Mouse (Mus musculus): Measurements from ENCODE around the gene Slmap. TPM values are rescaled to one million over a fixed set of nuclear protein-coding genes. Genes with fewer than 3 reads are reported as not detected.

The Slmap gene
- polyA plus RNA-seq, 1 experiment from 2014 or later: 24.7 TPM

GRCm38 (mm10) chr14:26467974-26468373 is 66.8 kb downstream of the Slmap start:
- Histone ChIP-seq H3K36me3 (ENCODE audit: control insufficient read depth, insufficient read depth, low read length) (no peaks in the 10 kb centered on the region), H3K9me3 (ENCODE audit: control insufficient read depth, low read length) (no peaks in the 10 kb centered on the region), H3K4me1 (ENCODE audit: control insufficient read depth, insufficient read depth, low read length) (no peaks in the 10 kb centered on the region), H3K9ac (ENCODE audit: low read length) (no peak overlapping the region), H3K27ac (ENCODE audit: low read depth, low read length) (no peak overlapping the region), H3K4me3 (ENCODE audit: low read depth, low read length) (no peak overlapping the region), H3K4me2 (ENCODE audit: low read depth) (no peak overlapping the region), H3K27me3 (ENCODE audit: control insufficient read depth, insufficient read depth, low read length) (no peaks in the 10 kb centered on the region)
- ATAC-seq (ENCODE audit: insufficient read depth, low FRiP score, low TSS enrichment) (no peak), DNase-seq (ENCODE audit: low spot score) (no peak)
- WGBS: 93% methylated on average over 4 of the region's 4 CpGs

GRCm38 (mm10) chr14:26466544-26467125 is 68.1 kb downstream of the Slmap start:
- no peak overlapping the region for H3K4me3 ChIP-seq (ENCODE audit: low read depth, low read length)
- H3K27ac ChIP-seq (ENCODE audit: low read depth, low read length): no peak overlapping the region
- H3K36me3 ChIP-seq (ENCODE audit: control insufficient read depth, insufficient read depth, low read length): no peaks in the 10 kb centered on the region
- 86% methylated on average over 5 of the region's 5 CpGs for WGBS
- H3K4me1 ChIP-seq (ENCODE audit: control insufficient read depth, insufficient read depth, low read length): no peaks in the 10 kb centered on the region
- H3K4me2 ChIP-seq (ENCODE audit: low read depth): no peak overlapping the region
- ATAC-seq (ENCODE audit: insufficient read depth, low FRiP score, low TSS enrichment) (no peak), DNase-seq (ENCODE audit: low spot score) (no peak)
- no peaks in the 10 kb centered on the region for H3K27me3 ChIP-seq (ENCODE audit: control insufficient read depth, insufficient read depth, low read length)
- H3K9ac ChIP-seq (ENCODE audit: low read length): no peak overlapping the region
- H3K9me3 ChIP-seq (ENCODE audit: control insufficient read depth, low read length): no peaks in the 10 kb centered on the region

- H3K4me1 ChIP-seq (ENCODE audit: control insufficient read depth, insufficient read depth, low read length): no peaks in the 10 kb centered on the region
- H3K4me2 ChIP-seq (ENCODE audit: low read depth): no peak overlapping the region
- H3K4me3 ChIP-seq (ENCODE audit: low read depth, low read length): no peak overlapping the region
- no peaks in the 10 kb centered on the region for H3K9me3 ChIP-seq (ENCODE audit: control insufficient read depth, low read length)
- no peaks in the 10 kb centered on the region for H3K27me3 ChIP-seq (ENCODE audit: control insufficient read depth, insufficient read depth, low read length)
- H3K9ac ChIP-seq (ENCODE audit: low read length): no peak overlapping the region
- 90% methylated on average over 6 of the region's 6 CpGs for WGBS
- H3K27ac ChIP-seq (ENCODE audit: low read depth, low read length): no peak overlapping the region
- ATAC-seq (ENCODE audit: insufficient read depth, low FRiP score, low TSS enrichment) (no peak), DNase-seq (ENCODE audit: low spot score) (no peak)
- no peaks in the 10 kb centered on the region for H3K36me3 ChIP-seq (ENCODE audit: control insufficient read depth, insufficient read depth, low read length)
Measured at GRCm38 (mm10) chr14:26465898-26466297, 68.8 kb downstream of the Slmap start.

- Histone ChIP-seq H3K9me3 (ENCODE audit: control insufficient read depth, low read length) (no peaks in the 10 kb centered on the region), H3K27me3 (ENCODE audit: control insufficient read depth, insufficient read depth, low read length) (no peaks in the 10 kb centered on the region), H3K27ac (ENCODE audit: low read depth, low read length) (no peak overlapping the region), H3K4me3 (ENCODE audit: low read depth, low read length) (no peak overlapping the region), H3K9ac (ENCODE audit: low read length) (no peak overlapping the region), H3K4me1 (ENCODE audit: control insufficient read depth, insufficient read depth, low read length) (no peaks in the 10 kb centered on the region), H3K4me2 (ENCODE audit: low read depth) (no peak overlapping the region), H3K36me3 (ENCODE audit: control insufficient read depth, insufficient read depth, low read length) (no peaks in the 10 kb centered on the region)
- no peak for ATAC-seq (ENCODE audit: insufficient read depth, low FRiP score, low TSS enrichment)
- no peak for DNase-seq (ENCODE audit: low spot score)
Measured at GRCm38 (mm10) chr14:26459516-26459915, 75.2 kb downstream of the Slmap start.

GRCm38 (mm10) chr14:26454851-26455250 is 79.9 kb downstream of the Slmap start:
- Histone ChIP-seq H3K9ac (ENCODE audit: low read length) (no peak overlapping the region), H3K4me3 (ENCODE audit: low read depth, low read length) (no peak overlapping the region), H3K27ac (ENCODE audit: low read depth, low read length) (no peak overlapping the region), H3K27me3 (ENCODE audit: control insufficient read depth, insufficient read depth, low read length) (no peaks in the 10 kb centered on the region), H3K4me1 (ENCODE audit: control insufficient read depth, insufficient read depth, low read length) (no peaks in the 10 kb centered on the region; the same call in 1 of the 2 replicates), H3K9me3 (ENCODE audit: control insufficient read depth, low read length) (no peaks in the 10 kb centered on the region), H3K36me3 (ENCODE audit: control insufficient read depth, insufficient read depth, low read length) (no peaks in the 10 kb centered on the region), H3K4me2 (ENCODE audit: low read depth) (no peak overlapping the region)
- WGBS: 71% methylated on average over 16 of the region's 16 CpGs
- no peak for ATAC-seq (ENCODE audit: insufficient read depth, low FRiP score, low TSS enrichment)
- peak; percentile 14 for DNase-seq (ENCODE audit: low spot score)

- DNase-seq (ENCODE audit: low spot score) (peak; percentile 11), ATAC-seq (ENCODE audit: insufficient read depth, low FRiP score, low TSS enrichment) (no peak)
- Histone ChIP-seq H3K4me3 (ENCODE audit: low read depth, low read length) (no peak overlapping the region), H3K27ac (ENCODE audit: low read depth, low read length) (no peak overlapping the region), H3K9me3 (ENCODE audit: control insufficient read depth, low read length) (no peaks in the 10 kb centered on the region), H3K9ac (ENCODE audit: low read length) (no peak overlapping the region), H3K4me2 (ENCODE audit: low read depth) (no peak overlapping the region), H3K36me3 (ENCODE audit: control insufficient read depth, insufficient read depth, low read length) (no peaks in the 10 kb centered on the region), H3K4me1 (ENCODE audit: control insufficient read depth, insufficient read depth, low read length) (no peaks in the 10 kb centered on the region; the same call in 1 of the 2 replicates), H3K27me3 (ENCODE audit: control insufficient read depth, insufficient read depth, low read length) (no peaks in the 10 kb centered on the region)
- WGBS: 28% methylated on average over 16 of the region's 16 CpGs
Measured at GRCm38 (mm10) chr14:26450036-26450800, 84.5 kb downstream of the Slmap start.

GRCm38 (mm10) chr14:26448581-26448980 is 86.2 kb downstream of the Slmap start:
- H3K4me2 ChIP-seq (ENCODE audit: low read depth): no peak overlapping the region
- WGBS: 86% methylated on average over 4 of the region's 4 CpGs
- H3K9ac ChIP-seq (ENCODE audit: low read length): no peak overlapping the region
- no peaks in the 10 kb centered on the region; the same call in 1 of the 2 replicates for H3K4me1 ChIP-seq (ENCODE audit: control insufficient read depth, insufficient read depth, low read length)
- no peaks in the 10 kb centered on the region for H3K36me3 ChIP-seq (ENCODE audit: control insufficient read depth, insufficient read depth, low read length)
- DNase-seq (ENCODE audit: low spot score) (no peak), ATAC-seq (ENCODE audit: insufficient read depth, low FRiP score, low TSS enrichment) (no peak)
- H3K27ac ChIP-seq (ENCODE audit: low read depth, low read length): no peak overlapping the region
- no peak overlapping the region for H3K4me3 ChIP-seq (ENCODE audit: low read depth, low read length)
- H3K9me3 ChIP-seq (ENCODE audit: control insufficient read depth, low read length): no peaks in the 10 kb centered on the region
- H3K27me3 ChIP-seq (ENCODE audit: control insufficient read depth, insufficient read depth, low read length): no peaks in the 10 kb centered on the region

- WGBS: 91% methylated on average over 2 of the region's 2 CpGs
- Histone ChIP-seq H3K4me1 (ENCODE audit: control insufficient read depth, insufficient read depth, low read length) (no peaks in the 10 kb centered on the region; the same call in 1 of the 2 replicates), H3K9ac (ENCODE audit: low read length) (no peak overlapping the region), H3K27me3 (ENCODE audit: control insufficient read depth, insufficient read depth, low read length) (no peaks in the 10 kb centered on the region), H3K36me3 (ENCODE audit: control insufficient read depth, insufficient read depth, low read length) (no peaks in the 10 kb centered on the region), H3K9me3 (ENCODE audit: control insufficient read depth, low read length) (no peaks in the 10 kb centered on the region), H3K4me2 (ENCODE audit: low read depth) (no peak overlapping the region), H3K27ac (ENCODE audit: low read depth, low read length) (no peak overlapping the region), H3K4me3 (ENCODE audit: low read depth, low read length) (no peak overlapping the region)
- no peak for DNase-seq (ENCODE audit: low spot score)
- ATAC-seq (ENCODE audit: insufficient read depth, low FRiP score, low TSS enrichment): no peak
Measured at GRCm38 (mm10) chr14:26447223-26447622, 87.5 kb downstream of the Slmap start.

- H3K9me3 ChIP-seq (ENCODE audit: control insufficient read depth, low read length): no peaks in the 10 kb centered on the region
- H3K4me2 ChIP-seq (ENCODE audit: low read depth): no peak overlapping the region
- no peak overlapping the region for H3K9ac ChIP-seq (ENCODE audit: low read length)
- 86% methylated on average over 3 of the region's 3 CpGs for WGBS
- no peak overlapping the region for H3K27ac ChIP-seq (ENCODE audit: low read depth, low read length)
- H3K27me3 ChIP-seq (ENCODE audit: control insufficient read depth, insufficient read depth, low read length): no peaks in the 10 kb centered on the region
- ATAC-seq (ENCODE audit: insufficient read depth, low FRiP score, low TSS enrichment) (no peak), DNase-seq (ENCODE audit: low spot score) (no peak)
- no peaks in the 10 kb centered on the region; the same call in 1 of the 2 replicates for H3K4me1 ChIP-seq (ENCODE audit: control insufficient read depth, insufficient read depth, low read length)
- H3K4me3 ChIP-seq (ENCODE audit: low read depth, low read length): no peak overlapping the region
- H3K36me3 ChIP-seq (ENCODE audit: control insufficient read depth, insufficient read depth, low read length): no peaks in the 10 kb centered on the region
Measured at GRCm38 (mm10) chr14:26446538-26446937, 88.2 kb downstream of the Slmap start.
